Comparison of ENCODE assay signal across 9 mouse cellular contexts in the genomic region with DNA sequence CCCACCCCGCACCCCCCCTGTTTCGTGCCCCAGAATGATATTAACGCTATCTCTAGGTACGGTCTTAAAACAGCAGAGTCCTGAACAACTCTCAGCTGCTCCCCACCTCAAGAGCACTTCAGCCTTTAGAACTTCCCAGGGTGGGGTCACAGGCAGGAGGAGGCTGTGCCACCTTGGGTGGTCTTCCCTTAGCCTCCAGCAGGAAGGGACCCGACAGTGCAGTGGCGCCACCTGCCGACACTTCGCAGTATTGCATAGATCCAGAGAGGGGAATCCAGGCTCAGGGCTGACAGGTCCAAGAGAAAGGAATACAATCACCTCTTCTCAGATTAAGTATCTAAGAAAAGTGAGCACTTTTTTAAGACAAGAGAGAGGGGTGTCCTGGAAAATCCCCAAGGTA. TPM values are rescaled to one million over a fixed set of nuclear protein-coding genes. Genes with fewer than 3 reads are reported as not detected.
DNase-seq lines count a peak whose midpoint lies in the region; ATAC-seq and TF ChIP-seq lines count a peak whose summit lies in the region.
"Had no signal": no experiment of that assay in that cellular context is flagged by ENCODE, and none has a peak within 500 bp of the region (broad histone marks: within the 10 kb centered on the region; RNA-seq: fewer than 3 reads in every experiment).

No protein-coding gene starts in this region.

- TF ChIP-seq POLR2A in bone marrow macrophage, adult 2 months (IDR thresholded peaks at IDR 0.05; ENCODE audit: borderline replicate concordance, low read depth, low read length), result no peak

- H3K27me3 ChIP-seq in forebrain, embryonic 14.5 days (replicated peaks; ENCODE audit: control insufficient read depth, insufficient read depth, low read length), result no peaks in the 10 kb centered on the region

- peak; percentile 41 for ATAC-seq in forebrain, embryonic 14.5 days
- ATAC-seq in hematopoietic stem cell, adult 5-6 weeks (replicated peaks in 1 of 2; ENCODE audit: insufficient read depth in 1 of 2, low FRiP score in 2 of 2, low TSS enrichment in 1 of 2, low read depth in 1 of 2, poor library complexity in 2 of 2, severe bottlenecking in 2 of 2), result peak; percentile 24 to 35; a peak in 2 of 4 replicates

- no peak overlapping the region for H3K27ac ChIP-seq in ES-E14 (ENCODE audit: insufficient read depth, low read depth, low read length, poor library complexity, severe bottlenecking)
- no peak overlapping the region for H3K27ac ChIP-seq in bone marrow macrophage, adult 2 months (ENCODE audit: insufficient read depth, low read depth, low read length)
- no peak overlapping the region for H3K27ac ChIP-seq in forebrain, embryonic 14.5 days (ENCODE audit: low read depth, low read length)
- H3K27ac ChIP-seq: macrophage had no signal

- no peaks in the 10 kb centered on the region for H3K9me3 ChIP-seq in ES-E14 (ENCODE audit: control insufficient read depth, insufficient read depth, low read depth, low read length)
- H3K9me3 ChIP-seq in forebrain, embryonic 14.5 days (replicated peaks; ENCODE audit: control insufficient read depth, low read length), result no peaks in the 10 kb centered on the region

- in situ Hi-C loops in ES-E14 (cut with MboI; ENCODE audit: low sequenced_read_pairs in 2 of 2, unreplicated experiment in 2 of 2), result loop anchor here in 1 of 2 experiments (10.0 kb wide), 1 partner anchor 95 kb away; no protein-coding TSS in a partner anchor

- peak; percentile 81 for DNase-seq in ES-E14 (ENCODE audit: low read depth, low spot score)
- peak; percentile 81 for DNase-seq in forebrain, embryonic 14.5 days (ENCODE audit: low spot score)
- peak; percentile 85 to 92 for DNase-seq in layer of hippocampus, postnatal 14 days (ENCODE audit: low spot score in 2 of 2)
- DNase-seq in lung, postnatal 4 days, result peak; percentile 81 to 90
- peak; percentile 76 for DNase-seq in right cerebral cortex, postnatal 25 days
- peak; percentile 91 for DNase-seq in urinary bladder, postnatal 25 days (ENCODE audit: low spot score)

- no peaks in the 10 kb centered on the region for H3K36me3 ChIP-seq in ES-E14 (ENCODE audit: control insufficient read depth, insufficient read depth, low read length, poor library complexity, severe bottlenecking)
- H3K36me3 ChIP-seq in forebrain, embryonic 14.5 days (ENCODE audit: control insufficient read depth, insufficient read depth, low read length), result no peaks in the 10 kb centered on the region

- WGBS in forebrain, embryonic 14.5 days, result 21% methylated on average over 8 of the region's 8 CpGs

- no peak overlapping the region for H3K4me2 ChIP-seq in forebrain, embryonic 14.5 days (ENCODE audit: low read length)

- H3K4me3 ChIP-seq in ES-E14 (ENCODE audit: insufficient read depth in 1 of 2, low read depth in 1 of 2, low read length in 2 of 2, poor library complexity in 1 of 2, severe bottlenecking in 1 of 2), result no peak overlapping the region
- H3K4me3 ChIP-seq in bone marrow macrophage, adult 2 months (ENCODE audit: insufficient read depth, low read length), result no peak overlapping the region
- no peak overlapping the region for H3K4me3 ChIP-seq in forebrain, embryonic 14.5 days (ENCODE audit: low read depth, low read length)

- no peak overlapping the region for H3K9ac ChIP-seq in ES-E14 (ENCODE audit: insufficient read depth, low read depth, low read length, poor library complexity, severe bottlenecking)
- H3K9ac ChIP-seq in forebrain, embryonic 14.5 days (ENCODE audit: low read length), result no peak overlapping the region

- peak; percentile 97 for TF ChIP-seq CTCF in bone marrow macrophage, adult 2 months (IDR thresholded peaks at IDR 0.05; ENCODE audit: low read depth, low read length)

- peaks cover under 1 to 52% of the 10 kb centered on the region in 2 experiments for H3K4me1 ChIP-seq in ES-E14 (ENCODE audit: control insufficient read depth in 2 of 2, insufficient read depth in 2 of 2, low read length in 2 of 2, poor library complexity in 1 of 2)
- H3K4me1 ChIP-seq in bone marrow macrophage, adult 2 months (ENCODE audit: control insufficient read depth, insufficient read depth, low read length), result peaks cover 24% of the 10 kb centered on the region
- H3K4me1 ChIP-seq in forebrain, embryonic 14.5 days (ENCODE audit: control insufficient read depth, insufficient read depth, low read length), result 0 out of 2 replicates have a peak, but pooled peaks cover 2% of the 10 kb centered on the region

TF ChIP-seq in ES-E14, 5 proteins besides CTCF, POLR2A, EP300 and RAD21:
- TF ChIP-seq ZC3H11A (IDR thresholded peaks at IDR 0.05; ENCODE audit: borderline replicate concordance, low read depth, low read length) (peak; percentile 98), HCFC1 (IDR thresholded peaks at IDR 0.05; ENCODE audit: borderline replicate concordance, insufficient read depth, low read length) (no peak), MAFK (IDR thresholded peaks at IDR 0.05; ENCODE audit: insufficient read depth, low read depth, low read length) (no peak), ZNF384 (IDR thresholded peaks at IDR 0.05; ENCODE audit: low read depth, low read length) (no peak), CHD2 (IDR thresholded peaks at IDR 0.05; ENCODE audit: low read depth, low read length) (no peak)

RNA-seq across cellular contexts. Expression of gene Pwwp2b, which starts 51.1 kb away (rescaled TPM):
- total RNA-seq in ES-E14 (2012; rRNA removed), result 7.1 and 7.5 TPM in 2 replicates
- 11.4 and 13.0 TPM in 2 replicates for polyA plus RNA-seq in bone marrow macrophage, adult 2 months (2012; ENCODE audit: insufficient read depth, insufficient read length, missing spikeins)
- 4.2 and 5.3 TPM in 2 replicates for polyA plus RNA-seq in forebrain, embryonic 14.5 days (2014; fragmentation: Nextera tagmentation; extraction: Ambion mirVana)
- 4.1 and 7.5 TPM in 2 replicates for total RNA-seq in hematopoietic stem cell, adult 5-6 weeks (2017)
- total RNA-seq in layer of hippocampus, postnatal 14 days (2021), result 10 to 100 TPM; 27.6 to 30.4 TPM
